Mouse (Mus musculus): ENCODE measurements around the gene Hectd2. TPM values are rescaled to one million over a fixed set of nuclear protein-coding genes. Genes with fewer than 3 reads are reported as not detected.

Gene Hectd2
- polyA plus RNA-seq, 1 experiment, result 6.0 TPM

DNA sequence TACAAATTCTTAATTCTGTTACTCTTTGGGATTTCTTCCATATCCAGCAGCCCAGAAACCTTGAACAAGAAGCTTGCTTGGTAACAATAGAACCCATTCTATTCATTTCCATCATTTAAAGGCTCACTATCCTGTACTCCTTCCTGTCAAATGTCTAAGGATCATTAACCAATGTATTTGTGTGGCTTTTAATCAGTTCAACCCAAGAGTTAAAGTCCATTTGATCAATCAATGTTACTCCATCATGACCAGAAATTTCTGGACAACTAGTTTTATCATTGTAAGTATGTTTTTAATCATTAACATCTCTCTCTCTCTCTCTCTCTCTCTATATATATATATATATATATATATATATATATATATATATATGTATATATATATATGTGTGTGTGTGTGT, 29.4 kb upstream of the Hectd2 start:
- H3K4me1 ChIP-seq (ENCODE audit: control insufficient read depth, insufficient read depth, low read length), result no peaks in the 10 kb centered on the region
- no peak overlapping the region for H3K4me3 ChIP-seq (ENCODE audit: low read depth, low read length)
- no peak overlapping the region for H3K27ac ChIP-seq (ENCODE audit: insufficient read depth, low read length)
- no peaks in the 10 kb centered on the region for H3K36me3 ChIP-seq (ENCODE audit: control insufficient read depth, insufficient read depth, low read length, poor library complexity, severe bottlenecking)
- H3K9ac ChIP-seq (ENCODE audit: low read depth, poor library complexity, severe bottlenecking), result no peak overlapping the region
- no peaks in the 10 kb centered on the region for H3K9me3 ChIP-seq (replicated peaks; ENCODE audit: control insufficient read depth, insufficient read depth, low read length, poor library complexity, severe bottlenecking)
- H3K27me3 ChIP-seq (ENCODE audit: control insufficient read depth, insufficient read depth, low read length, poor library complexity, severe bottlenecking), result no peaks in the 10 kb centered on the region
- TF ChIP-seq EP300 (IDR thresholded peaks at IDR 0.05; ENCODE audit: insufficient read depth, low read depth, low read length) (no peak), CTCF (IDR thresholded peaks at IDR 0.05; ENCODE audit: low read depth, low read length) (no peak), POLR2A (IDR thresholded peaks at IDR 0.05; ENCODE audit: insufficient read depth, low read length) (no peak)

DNA sequence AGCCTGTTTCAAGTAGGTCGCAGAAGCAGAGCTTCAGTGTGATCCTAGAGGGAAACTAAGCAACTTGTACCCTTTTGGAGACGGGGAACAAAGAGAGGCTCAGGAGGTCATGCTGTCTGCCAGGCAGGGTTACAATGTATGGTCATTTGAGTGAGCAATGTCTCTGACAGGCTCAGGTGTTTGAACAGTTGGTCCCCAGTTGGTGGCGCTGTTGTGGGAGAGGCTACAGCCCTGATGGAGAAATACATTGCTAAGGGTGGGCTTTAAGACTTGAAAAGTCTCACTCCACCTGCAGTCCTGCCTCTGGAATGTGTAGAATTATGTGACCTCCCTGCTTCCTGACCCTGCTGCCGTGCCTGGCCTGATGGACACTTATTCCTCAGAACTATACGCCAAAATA, 21.4 kb upstream of the Hectd2 start:
- TF ChIP-seq EP300 (IDR thresholded peaks at IDR 0.05; ENCODE audit: insufficient read depth, low read depth, low read length) (no peak), CTCF (IDR thresholded peaks at IDR 0.05; ENCODE audit: low read depth, low read length) (peak; percentile 80)
- Histone ChIP-seq H3K9me3 (replicated peaks; ENCODE audit: control insufficient read depth, insufficient read depth, low read length, poor library complexity, severe bottlenecking) (no peaks in the 10 kb centered on the region), H3K27ac (ENCODE audit: insufficient read depth, low read length) (no peak overlapping the region), H3K36me3 (ENCODE audit: control insufficient read depth, insufficient read depth, low read length, poor library complexity, severe bottlenecking) (no peaks in the 10 kb centered on the region), H3K4me3 (ENCODE audit: low read depth, low read length) (no peak overlapping the region), H3K9ac (ENCODE audit: low read depth, poor library complexity, severe bottlenecking) (no peak overlapping the region), H3K4me1 (ENCODE audit: control insufficient read depth, insufficient read depth, low read length) (no peaks in the 10 kb centered on the region), H3K27me3 (ENCODE audit: control insufficient read depth, insufficient read depth, low read length, poor library complexity, severe bottlenecking) (no peaks in the 10 kb centered on the region; the same call in 1 of the 2 replicates)

DNA sequence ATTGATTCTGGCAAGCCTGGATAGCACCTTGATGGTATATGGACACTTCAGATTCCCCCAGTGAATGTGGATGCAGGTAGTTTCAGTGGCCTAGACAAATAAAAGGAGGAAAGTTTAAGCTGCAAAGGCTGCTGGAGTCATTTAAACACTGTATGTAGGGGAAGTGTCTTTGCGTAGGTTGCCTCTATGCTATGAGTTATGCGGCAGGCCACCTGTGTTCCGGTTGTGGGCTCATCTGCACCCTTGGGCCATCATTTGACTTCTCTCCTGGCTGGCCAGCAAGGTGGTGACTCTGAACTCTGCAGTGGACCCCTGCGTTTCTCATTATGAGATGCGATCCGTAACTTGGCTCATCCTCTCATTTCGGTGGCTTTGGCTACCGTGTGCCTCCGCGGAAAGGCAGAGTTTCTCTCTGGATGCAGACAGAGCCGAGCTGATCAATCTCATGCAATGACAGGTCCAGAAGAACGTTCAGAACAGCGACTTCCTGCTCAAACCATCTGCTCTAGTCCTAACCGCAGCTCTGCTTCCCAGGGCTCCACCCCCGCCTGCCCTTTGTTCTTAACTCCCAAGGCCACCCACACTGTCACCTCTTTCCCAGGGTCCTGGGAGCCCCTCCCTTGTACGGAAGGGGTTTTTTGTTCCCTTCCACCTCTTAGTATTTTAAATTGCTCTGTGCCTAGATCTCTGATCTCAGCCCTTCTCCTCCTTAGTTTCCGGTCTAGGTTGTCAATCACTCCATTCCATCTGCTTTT, 20.3 kb upstream of the Hectd2 start:
- H3K36me3 ChIP-seq (ENCODE audit: control insufficient read depth, insufficient read depth, low read length, poor library complexity, severe bottlenecking), result no peaks in the 10 kb centered on the region
- H3K4me3 ChIP-seq (ENCODE audit: low read depth, low read length), result peak overlapping the region; percentile 27
- H3K27ac ChIP-seq (ENCODE audit: insufficient read depth, low read length), result no peak overlapping the region
- no peak overlapping the region for H3K9ac ChIP-seq (ENCODE audit: low read depth, poor library complexity, severe bottlenecking)
- H3K9me3 ChIP-seq (replicated peaks; ENCODE audit: control insufficient read depth, insufficient read depth, low read length, poor library complexity, severe bottlenecking), result no peaks in the 10 kb centered on the region
- no peaks in the 10 kb centered on the region for H3K4me1 ChIP-seq (ENCODE audit: control insufficient read depth, insufficient read depth, low read length)
- no peak for TF ChIP-seq CTCF (IDR thresholded peaks at IDR 0.05; ENCODE audit: low read depth, low read length)
- TF ChIP-seq EP300 (IDR thresholded peaks at IDR 0.05; ENCODE audit: insufficient read depth, low read depth, low read length), result 0 out of 2 replicates have a peak, but pooled peaks have one; percentile 16
- H3K27me3 ChIP-seq (ENCODE audit: control insufficient read depth, insufficient read depth, low read length, poor library complexity, severe bottlenecking), result no peaks in the 10 kb centered on the region; the same call in 1 of the 2 replicates

DNA sequence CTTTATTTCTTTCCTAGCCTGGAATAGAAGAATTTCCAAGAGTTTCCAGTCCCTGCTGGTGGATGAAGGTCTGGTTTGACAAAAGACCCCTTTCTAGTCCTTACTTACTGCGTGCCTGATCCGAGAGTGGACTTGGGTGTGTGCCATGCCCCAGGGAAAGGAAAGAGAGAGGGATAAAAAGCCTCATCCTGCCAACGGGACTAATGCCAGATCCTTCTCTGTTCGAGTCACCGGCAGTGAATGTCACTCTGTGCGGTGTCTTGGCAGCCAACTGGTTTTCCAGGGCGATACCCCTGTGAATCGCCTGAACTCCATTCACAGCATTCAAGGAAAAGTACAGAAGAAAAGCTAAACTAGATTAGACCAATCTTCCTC, 19.7 kb upstream of the Hectd2 start:
- H3K36me3 ChIP-seq (ENCODE audit: control insufficient read depth, insufficient read depth, low read length, poor library complexity, severe bottlenecking), result no peaks in the 10 kb centered on the region
- no peaks in the 10 kb centered on the region for H3K9me3 ChIP-seq (replicated peaks; ENCODE audit: control insufficient read depth, insufficient read depth, low read length, poor library complexity, severe bottlenecking)
- no peaks in the 10 kb centered on the region; the same call in 1 of the 2 replicates for H3K27me3 ChIP-seq (ENCODE audit: control insufficient read depth, insufficient read depth, low read length, poor library complexity, severe bottlenecking)
- H3K4me1 ChIP-seq (ENCODE audit: control insufficient read depth, insufficient read depth, low read length), result no peaks in the 10 kb centered on the region
- H3K4me3 ChIP-seq (ENCODE audit: low read depth, low read length), result no peak overlapping the region
- TF ChIP-seq POLR2A (IDR thresholded peaks at IDR 0.05; ENCODE audit: insufficient read depth, low read length) (no peak), EP300 (IDR thresholded peaks at IDR 0.05; ENCODE audit: insufficient read depth, low read depth, low read length) (no peak), CTCF (IDR thresholded peaks at IDR 0.05; ENCODE audit: low read depth, low read length) (no peak)
- no peak overlapping the region for H3K27ac ChIP-seq (ENCODE audit: insufficient read depth, low read length)
- H3K9ac ChIP-seq (ENCODE audit: low read depth, poor library complexity, severe bottlenecking), result no peak overlapping the region

DNA sequence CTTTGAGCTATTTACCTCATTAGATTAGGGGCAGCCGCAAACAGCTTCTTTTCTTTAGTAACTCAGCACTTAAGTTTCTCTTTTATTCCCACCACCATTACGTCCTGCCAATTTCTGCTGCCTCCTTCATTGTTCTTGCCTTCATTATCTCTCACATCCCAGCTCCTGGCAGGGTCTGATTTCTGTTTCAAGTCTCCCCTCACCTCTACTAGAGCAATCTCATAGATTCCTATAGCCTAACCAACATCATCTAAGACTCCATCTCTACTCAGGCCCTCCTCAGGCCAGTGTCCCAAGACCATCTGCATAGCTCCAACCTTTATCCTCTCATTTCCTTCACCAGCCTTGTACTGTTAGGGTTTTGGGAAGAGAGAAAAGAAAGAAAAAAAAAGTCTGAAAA, 19.3 kb upstream of the Hectd2 start:
- no peaks in the 10 kb centered on the region for H3K9me3 ChIP-seq (replicated peaks; ENCODE audit: control insufficient read depth, insufficient read depth, low read length, poor library complexity, severe bottlenecking)
- H3K27me3 ChIP-seq (ENCODE audit: control insufficient read depth, insufficient read depth, low read length, poor library complexity, severe bottlenecking), result no peaks in the 10 kb centered on the region; the same call in 1 of the 2 replicates
- H3K9ac ChIP-seq (ENCODE audit: low read depth, poor library complexity, severe bottlenecking), result no peak overlapping the region
- H3K4me1 ChIP-seq (ENCODE audit: control insufficient read depth, insufficient read depth, low read length), result no peaks in the 10 kb centered on the region
- H3K4me3 ChIP-seq (ENCODE audit: low read depth, low read length), result no peak overlapping the region
- no peak overlapping the region for H3K27ac ChIP-seq (ENCODE audit: insufficient read depth, low read length)
- TF ChIP-seq EP300 (IDR thresholded peaks at IDR 0.05; ENCODE audit: insufficient read depth, low read depth, low read length), result no peak
- no peak for TF ChIP-seq POLR2A (IDR thresholded peaks at IDR 0.05; ENCODE audit: insufficient read depth, low read length)
- no peak for TF ChIP-seq CTCF (IDR thresholded peaks at IDR 0.05; ENCODE audit: low read depth, low read length)
- no peaks in the 10 kb centered on the region for H3K36me3 ChIP-seq (ENCODE audit: control insufficient read depth, insufficient read depth, low read length, poor library complexity, severe bottlenecking)

DNA sequence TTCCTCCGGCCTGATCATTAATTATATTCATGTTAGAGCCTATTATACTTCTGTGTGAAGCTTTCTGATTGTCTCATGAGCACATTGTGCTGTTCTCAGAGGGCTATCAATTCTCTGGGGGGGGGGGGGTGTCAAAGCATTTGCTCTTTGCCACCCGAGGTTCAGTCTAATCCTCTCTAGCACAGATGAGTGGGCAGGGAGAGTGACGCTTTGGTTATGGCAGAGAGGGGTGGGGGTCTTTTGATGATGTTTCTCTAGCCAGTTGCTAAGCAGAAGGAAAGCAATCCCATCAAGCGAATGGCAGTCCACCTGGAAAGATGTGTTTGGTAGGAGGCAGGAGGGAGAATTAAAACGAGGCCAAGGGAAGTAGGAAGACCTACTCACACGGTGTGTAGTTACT, 18.6 kb upstream of the Hectd2 start:
- Histone ChIP-seq H3K9ac (ENCODE audit: low read depth, poor library complexity, severe bottlenecking) (no peak overlapping the region), H3K27me3 (ENCODE audit: control insufficient read depth, insufficient read depth, low read length, poor library complexity, severe bottlenecking) (no peaks in the 10 kb centered on the region; the same call in 1 of the 2 replicates), H3K4me3 (ENCODE audit: low read depth, low read length) (no peak overlapping the region), H3K36me3 (ENCODE audit: control insufficient read depth, insufficient read depth, low read length, poor library complexity, severe bottlenecking) (no peaks in the 10 kb centered on the region), H3K9me3 (replicated peaks; ENCODE audit: control insufficient read depth, insufficient read depth, low read length, poor library complexity, severe bottlenecking) (no peaks in the 10 kb centered on the region), H3K4me1 (ENCODE audit: control insufficient read depth, insufficient read depth, low read length) (no peaks in the 10 kb centered on the region), H3K27ac (ENCODE audit: insufficient read depth, low read length) (no peak overlapping the region)
- no peak for TF ChIP-seq CTCF (IDR thresholded peaks at IDR 0.05; ENCODE audit: low read depth, low read length)
- TF ChIP-seq POLR2A (IDR thresholded peaks at IDR 0.05; ENCODE audit: insufficient read depth, low read length), result no peak
- TF ChIP-seq EP300 (IDR thresholded peaks at IDR 0.05; ENCODE audit: insufficient read depth, low read depth, low read length), result no peak
